Mouse (Mus musculus) Patski (cell line): ENCODE results near the gene Spdef. TPM values are rescaled to one million over a fixed set of nuclear protein-coding genes. Genes with fewer than 3 reads are reported as not detected.

Experiments
- ATAC-seq: fragments of 100-300 bp; one replicate; pipeline ENCODE4 v1.8.0; 2021
- CTCF ChIA-PET: fragments of 350-600 bp; sonication (Branson Sonifier 250); formaldehyde crosslinking; loops from one replicate; lab custom pipeline; 2022; ENCODE audit warnings: inconsistent platforms; lab: Charles Lee
- POLR2A ChIA-PET: fragments of 350-600 bp; sonication (Branson Sonifier 250); formaldehyde crosslinking; loops from one replicate; lab custom pipeline; 2022; ENCODE audit warnings: antibody characterized with exemption, inconsistent platforms; lab: Charles Lee
- DNase-seq: peaks from one replicate; pipeline ENCODE4 v3.0.0-alpha.2; 2011; ENCODE audit warnings: low read depth, low spot score
- H3K27me3 ChIP-seq: fragments of 371-371 bp; one replicate; pipeline ENCODE4 v1.5.1; 2021
- CTCF ChIP-seq: fragments of 100-300 bp; IDR thresholded peaks from one replicate; pipeline ENCODE4 v1.5.1; 2021
- in situ Hi-C: fragments of 300-500 bp; cut with MboI; formaldehyde crosslinking; loops from 3 replicates; pipeline ENCODE4 v1.11.1; 2018; ENCODE audit warnings: low pct_unique_long_range_greater_than_20kb, mixed read lengths
- polyA plus RNA-seq: library from polyadenylated mRNA; unstranded; gene quantifications from one replicate; pipeline ENCODE4 v1.2.3, GENCODE M21; 2021

Spdef gene
- polyA plus RNA-seq, 1 experiment from 2014 or later = not detected

DNA sequence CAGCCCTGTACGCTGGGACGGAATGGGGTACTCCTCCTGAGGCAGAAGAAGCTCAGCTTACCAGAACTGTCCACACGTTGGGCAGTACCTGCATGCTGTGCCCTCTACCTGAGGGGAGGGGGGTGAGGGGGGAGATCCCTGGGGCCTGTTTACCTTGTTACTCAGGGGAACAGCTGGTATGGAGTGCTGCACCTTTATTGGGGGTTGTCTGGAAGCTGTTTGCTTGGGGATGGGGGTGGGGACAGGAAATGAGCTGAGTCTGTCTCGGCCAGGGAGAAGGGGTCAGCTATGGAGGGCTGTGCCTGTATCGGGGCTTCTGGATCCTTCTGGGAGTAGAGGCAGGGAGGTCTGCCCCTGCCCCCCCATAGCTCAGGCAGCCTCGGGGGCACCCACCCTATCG lies 2.2 kb downstream of the Spdef start:
- DNase-seq (no peak), ATAC-seq (no peak)
- H3K27me3 ChIP-seq = peaks cover 33% of the 10 kb centered on the region
- in situ Hi-C loops = no loop called here
- POLR2A ChIA-PET = no interaction called here
- CTCF ChIA-PET = interaction anchor here (1.9 kb wide), 2 partner anchors 11 to 24 kb away, joined by 4 to 6 read pairs; no protein-coding TSS in a partner anchor
- TF ChIP-seq CTCF = no peak

DNA sequence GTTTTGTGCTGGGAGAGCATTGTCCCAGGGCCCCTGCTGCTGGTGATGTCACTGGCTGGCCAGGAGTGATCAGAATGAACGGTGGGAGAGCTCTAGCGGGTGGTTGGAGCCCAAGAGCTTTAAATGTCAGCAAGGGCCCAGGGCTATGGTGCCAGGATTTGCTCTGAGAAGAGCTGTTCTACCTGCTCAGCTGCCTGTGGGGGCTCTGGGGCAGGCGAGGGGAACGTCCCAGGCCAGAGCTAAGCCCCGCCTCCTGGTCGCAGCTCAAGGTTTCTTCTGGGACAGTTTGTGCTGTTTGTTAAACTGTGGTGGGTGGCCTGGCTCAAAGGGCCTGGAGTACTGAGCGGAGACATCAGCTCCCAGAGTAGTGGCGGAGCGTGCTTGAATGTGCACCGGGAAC lies 3.3 kb downstream of the Spdef start:
- ATAC-seq (no peak), DNase-seq (no peak)
- CTCF ChIA-PET = interaction anchor here (1.9 kb wide), 1 partner anchor 23 kb away, joined by 6 read pairs; no protein-coding TSS in a partner anchor
- POLR2A ChIA-PET = interaction anchor here (0.5 kb wide), 1 partner anchor 20 kb away, joined by 3 read pairs; no protein-coding TSS in a partner anchor
- no peak for TF ChIP-seq CTCF
- in situ Hi-C loops = no loop called here
- H3K27me3 ChIP-seq = peaks cover 31% of the 10 kb centered on the region

DNA sequence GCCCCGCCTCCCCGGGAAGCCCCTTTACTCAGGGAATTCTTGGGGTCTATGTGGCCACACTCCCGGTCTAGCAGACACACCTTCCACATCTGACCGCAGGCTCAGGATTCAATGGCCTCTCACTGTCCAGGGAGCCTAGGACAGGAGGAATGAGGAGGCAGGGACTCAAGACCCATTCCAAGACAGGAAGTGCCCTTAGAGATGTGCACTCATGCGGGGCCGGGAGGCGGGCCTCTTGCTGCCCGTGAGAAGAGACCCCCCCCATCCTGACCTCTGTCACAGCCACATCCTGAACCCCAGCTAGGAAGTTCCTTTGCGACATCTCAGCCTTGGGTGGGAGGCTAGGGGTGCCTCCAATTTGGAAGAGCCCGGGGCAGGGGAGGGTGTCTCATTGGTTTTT lies 3.7 kb downstream of the Spdef start:
- no peak for ATAC-seq
- peaks cover 27% of the 10 kb centered on the region for H3K27me3 ChIP-seq
- no peak for TF ChIP-seq CTCF
- CTCF ChIA-PET = interaction anchor here (1.9 kb wide), 1 partner anchor 22 kb away, joined by 6 read pairs; no protein-coding TSS in a partner anchor
- DNase-seq = no peak
- POLR2A ChIA-PET = interaction anchor here (0.5 kb wide), 1 partner anchor 20 kb away, joined by 3 read pairs; no protein-coding TSS in a partner anchor
- in situ Hi-C loops = no loop called here

DNA sequence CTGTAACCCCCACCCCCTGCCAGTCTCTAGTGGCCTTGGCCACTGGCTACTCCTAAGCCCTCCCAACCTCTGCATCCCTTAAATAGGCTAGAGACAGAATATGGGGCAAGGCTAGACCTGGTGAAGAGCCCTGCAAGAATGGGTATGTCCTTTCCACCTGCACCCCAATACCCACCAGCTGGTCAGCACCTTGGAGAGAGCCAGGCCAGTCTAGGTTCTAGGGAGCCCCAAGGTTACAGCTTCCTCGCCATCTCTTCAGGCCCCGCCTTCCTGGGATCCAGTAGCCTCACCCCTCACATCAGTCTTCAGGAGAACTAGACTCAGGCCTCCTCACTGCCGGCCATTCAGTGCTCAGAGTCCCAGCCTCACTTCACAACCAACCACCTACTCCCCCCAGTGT lies 4.4 kb downstream of the Spdef start:
- no peak for ATAC-seq
- in situ Hi-C loops = no loop called here
- no peak for TF ChIP-seq CTCF
- POLR2A ChIA-PET = interaction anchor here (0.8 kb wide), 1 partner anchor 16 kb away, joined by 4 read pairs; no protein-coding TSS in a partner anchor
- no peak for DNase-seq
- H3K27me3 ChIP-seq = peaks cover 27% of the 10 kb centered on the region
- CTCF ChIA-PET = interaction anchor here (0.6 kb wide), 1 partner anchor 74 kb away, joined by 3 read pairs; no protein-coding TSS in a partner anchor

DNA sequence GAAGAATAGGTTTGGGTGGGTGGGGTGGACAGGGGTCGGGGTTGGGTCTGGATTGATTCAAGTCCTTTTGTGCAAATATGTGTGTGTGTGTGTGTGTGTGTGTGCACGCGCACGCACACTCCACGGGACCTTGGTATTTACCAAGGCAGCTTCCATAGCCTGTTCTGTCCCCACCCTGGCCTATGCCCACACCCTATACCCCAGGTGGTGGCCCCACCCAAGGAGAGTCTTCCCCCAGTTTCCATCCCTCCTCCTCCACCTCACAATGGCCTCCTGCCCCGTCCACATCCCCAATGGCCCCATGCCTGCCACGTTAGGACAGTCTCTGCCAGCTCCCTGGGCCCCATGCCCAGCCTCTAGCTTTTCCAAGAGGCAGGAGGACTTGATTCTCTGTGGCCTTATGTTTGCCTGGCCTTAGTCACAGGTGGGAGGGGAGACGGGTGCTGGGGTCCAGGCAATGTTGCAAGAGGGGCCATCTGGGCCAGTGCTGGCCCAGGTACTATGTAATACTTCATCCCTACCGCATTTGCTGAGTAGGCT lies 7.6 kb downstream of the Spdef start:
- CTCF ChIA-PET = no interaction called here
- POLR2A ChIA-PET = no interaction called here

DNA sequence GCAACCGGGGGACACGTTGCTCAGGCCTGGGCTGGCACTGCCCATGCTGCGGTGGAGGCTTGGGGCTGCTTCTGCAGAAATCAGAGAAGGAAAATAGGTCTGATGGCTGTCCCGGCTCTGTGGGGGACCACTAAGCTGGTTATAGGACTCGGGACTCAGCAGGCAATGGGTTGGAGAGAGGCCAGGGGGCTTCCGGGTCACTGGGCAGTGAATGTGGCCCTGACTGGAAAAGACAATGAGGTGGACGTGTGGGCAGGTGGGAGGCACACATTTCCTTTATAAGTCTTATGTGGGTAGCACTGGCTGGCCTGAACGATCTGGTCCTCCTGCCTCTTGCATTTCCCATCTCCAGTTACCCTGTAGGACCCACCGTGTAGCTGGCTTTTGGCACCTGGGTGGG lies 8.4 kb downstream of the Spdef start:
- H3K27me3 ChIP-seq = peaks cover 24% of the 10 kb centered on the region
- CTCF ChIA-PET = interaction anchor here (0.6 to 1.5 kb wide), 2 partner anchors 19 to 20 kb away, joined by 3 read pairs; no protein-coding TSS in a partner anchor
- no peak for TF ChIP-seq CTCF
- DNase-seq (no peak), ATAC-seq (no peak)
- POLR2A ChIA-PET = no interaction called here
- in situ Hi-C loops = no loop called here

More for the DNA sequence above, 7.6 kb downstream of the Spdef start:
- in situ Hi-C loops = no loop called here
- DNase-seq (no peak), ATAC-seq (no peak)
- peaks cover 18% of the 10 kb centered on the region for H3K27me3 ChIP-seq
- TF ChIP-seq CTCF = no peak

DNA sequence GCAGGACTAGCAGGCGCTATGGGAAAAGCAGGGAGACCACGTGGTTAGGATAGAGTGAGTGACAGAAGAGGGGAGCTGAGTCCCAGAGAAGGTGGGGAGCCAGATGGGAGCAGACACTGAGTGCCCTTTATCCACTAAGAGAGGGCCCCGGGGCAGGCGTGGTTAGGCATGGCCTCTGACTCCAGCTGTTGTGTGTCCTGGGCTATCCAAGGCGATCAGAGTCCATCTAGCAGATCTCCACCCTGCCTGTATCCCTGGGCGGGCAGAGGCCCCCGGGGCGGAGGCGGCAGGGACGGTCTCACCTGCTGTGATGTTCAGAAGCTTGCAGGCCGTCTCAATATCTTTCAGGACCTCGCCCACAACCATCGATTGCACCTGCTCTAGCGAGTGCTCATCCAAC lies 9.1 kb downstream of the Spdef start:
- in situ Hi-C loops = no loop called here
- ChIA-PET CTCF (interaction anchor here (0.6 to 1.5 kb wide), 2 partner anchors 18 to 21 kb away, joined by 3 read pairs; no protein-coding TSS in a partner anchor), POLR2A (no interaction called here)
- no peak for ATAC-seq
- no peak for DNase-seq
- TF ChIP-seq CTCF = no peak
- peaks cover 25% of the 10 kb centered on the region for H3K27me3 ChIP-seq

DNA sequence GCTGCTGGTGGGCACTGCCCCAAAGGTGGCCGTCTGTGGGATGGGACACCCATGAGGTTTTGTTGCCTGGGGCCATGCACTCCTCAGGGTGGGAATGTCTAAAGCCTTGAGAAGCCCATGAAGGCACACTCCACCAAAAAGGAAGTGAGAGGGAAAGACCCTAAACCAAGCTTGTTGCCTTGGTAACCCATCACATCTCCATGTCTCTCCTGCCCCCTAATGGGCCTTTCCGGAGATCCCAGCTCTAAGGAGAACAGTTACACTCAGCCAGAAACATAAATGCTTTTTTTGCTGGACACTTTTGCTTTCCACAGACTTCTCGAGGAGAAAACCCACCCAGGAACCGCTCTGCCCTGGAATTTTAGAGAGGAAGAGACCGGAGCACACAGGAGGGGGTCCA lies 10.5 kb downstream of the Spdef start:
- CTCF ChIA-PET = interaction anchor here (1.2 to 1.3 kb wide), 2 partner anchors 9 to 15 kb away, joined by 3 read pairs; no protein-coding TSS in a partner anchor
- no peak for DNase-seq
- in situ Hi-C loops = no loop called here
- POLR2A ChIA-PET = no interaction called here
- no peak for TF ChIP-seq CTCF
- peaks cover 34% of the 10 kb centered on the region for H3K27me3 ChIP-seq
- ATAC-seq = no peak

- ATAC-seq (no peak), DNase-seq (no peak)
- in situ Hi-C loops = no loop called here
- ChIA-PET CTCF (no interaction called here), POLR2A (no interaction called here)
- H3K27me3 ChIP-seq = peaks cover 34% of the 10 kb centered on the region
- TF ChIP-seq CTCF = no peak
Measured at GRCm38 (mm10) chr17:27716804-27717203, 12.0 kb downstream of the Spdef start.

- TF ChIP-seq CTCF = no peak
- peaks cover 30% of the 10 kb centered on the region for H3K27me3 ChIP-seq
- ChIA-PET POLR2A (no interaction called here), CTCF (no interaction called here)
- DNase-seq (no peak), ATAC-seq (no peak)
- in situ Hi-C loops = no loop called here
Measured at GRCm38 (mm10) chr17:27712832-27713231, 15.9 kb downstream of the Spdef start.

DNA sequence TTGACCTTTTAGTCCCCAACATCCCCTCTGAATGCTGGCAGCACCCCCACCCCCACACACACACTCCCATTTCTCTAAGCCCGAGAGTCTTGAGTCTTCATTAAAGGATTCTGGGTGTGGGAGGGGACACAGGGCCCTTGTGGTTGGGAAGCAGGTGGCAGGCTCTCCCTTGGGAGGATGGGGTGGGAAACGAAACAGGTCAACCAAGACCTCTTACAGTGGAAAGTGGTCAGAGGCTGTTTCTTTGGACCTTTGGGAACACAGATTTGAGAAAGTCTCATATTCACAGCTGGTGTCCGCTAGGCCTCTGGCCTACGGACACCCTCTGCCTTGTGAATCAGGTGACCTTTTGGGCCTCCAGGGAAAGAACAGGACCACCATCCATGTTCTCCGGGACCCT lies 19.1 kb downstream of the Spdef start:
- DNase-seq = no peak
- in situ Hi-C loops = no loop called here
- peaks cover 23% of the 10 kb centered on the region for H3K27me3 ChIP-seq
- POLR2A ChIA-PET = no interaction called here
- ATAC-seq = no peak
- TF ChIP-seq CTCF = no peak
- CTCF ChIA-PET = no interaction called here
